Mouse (Mus musculus): ENCODE measurements around the gene Nr0b1.

Nr0b1 gene

GRCm38 (mm10) chrX:86191614-86192419 is at the start of gene Nr0b1:
Nr0b1 (plus strand) TSS chrX:86191764.
- DNase-seq, result no peak

GRCm38 (mm10) chrX:86187250-86187649 is 4.3 kb upstream of the Nr0b1 start:
- DNase-seq, result no peak

- no peak for DNase-seq
Measured at GRCm38 (mm10) chrX:86192420-86192994, 943 bp downstream of the Nr0b1 start.

GRCm38 (mm10) chrX:86193386-86193785 is 1.8 kb downstream of the Nr0b1 start:
- DNase-seq, result no peak

- DNase-seq, result no peak
Measured at GRCm38 (mm10) chrX:86237246-86237645, 45.7 kb downstream of the Nr0b1 start.

Measured in kidney, adult 18-20 months (tissue).